Mouse (Mus musculus) midbrain, embryonic 16.5 days (tissue): ENCODE measurements at regions not wholly inside any gene's neighbourhood (a gene's known extent, or its start where the extent isn't known, plus 50 kb on each side); places are given as distances from the start of the nearest gene placed in this dataset.
"Not testable (repeated sequence)": the region's sequence is repeated elsewhere in the genome, so short reads cannot be mapped to it uniquely, and the experiment has no call there.

Source experiments
- ATAC-seq: fragments of 200-750 bp; cut with Nextera tagmentation; 2 replicates; pipeline ENCODE4 v1.8.0; 2017; ENCODE audit warnings: moderate TSS enrichment
- H3K27ac ChIP-seq: fragments of 300-500 bp; sonication (generic); 2 replicates; pipeline ENCODE4 v1.5.1; 2014; ENCODE audit warnings: mild to moderate bottlenecking, low read length, mixed read lengths
- H3K27me3 ChIP-seq: fragments of 300-500 bp; sonication (generic); 2 replicates; pipeline ENCODE4 v1.6.1; 2014; ENCODE audit warnings: low read depth, low read length, mixed read lengths; ENCODE audit not compliant: control insufficient read depth, insufficient read depth
- H3K36me3 ChIP-seq: fragments of 300-500 bp; sonication (generic); 2 replicates; pipeline ENCODE4 v1.6.1; 2014; ENCODE audit warnings: mild to moderate bottlenecking, low read length, moderate library complexity, mixed read lengths; ENCODE audit not compliant: control insufficient read depth, insufficient read depth
- H3K4me1 ChIP-seq: fragments of 300-500 bp; sonication (generic); 2 replicates; pipeline ENCODE4 v1.6.1; 2014; ENCODE audit warnings: mild to moderate bottlenecking, low read length, mixed read lengths; ENCODE audit not compliant: control insufficient read depth, insufficient read depth
- H3K4me2 ChIP-seq: fragments of 300-500 bp; sonication (generic); 2 replicates; pipeline ENCODE4 v1.6.1; 2014; ENCODE audit warnings: mild to moderate bottlenecking, low read length, mixed read lengths
- H3K4me3 ChIP-seq: fragments of 300-500 bp; sonication (generic); 2 replicates; pipeline ENCODE4 v1.5.1; 2014; ENCODE audit warnings: low read depth, mild to moderate bottlenecking, low read length, moderate library complexity, mixed read lengths
- H3K9ac ChIP-seq: fragments of 300-500 bp; sonication (generic); 2 replicates; pipeline ENCODE4 v1.6.1; 2014; ENCODE audit warnings: low read depth, low read length, mixed read lengths
- H3K9me3 ChIP-seq: fragments of 300-500 bp; sonication (generic); replicated peaks from 2 replicates; pipeline ENCODE4 v1.6.1; 2014; ENCODE audit warnings: mild to moderate bottlenecking, low read length, mixed read lengths; ENCODE audit not compliant: control insufficient read depth, poor library complexity, severe bottlenecking
- WGBS: fragments of 180-500 bp; shearing (Covaris S2); extraction: QIAGEN DNeasy Blood & Tissue Kit; methylation state at CpG from one replicate; pipeline ENCODE4 v1.1.7; 2014; 5-methylcytosine and 5-hydroxymethylcytosine counted together

- ATAC-seq, result peak; percentile 68; the same call in 1 of the 2 replicates
- Histone ChIP-seq H3K9ac (no peak overlapping the region), H3K36me3 (no peaks in the 10 kb centered on the region), H3K27ac (no peak overlapping the region; the same call in 1 of the 2 replicates), H3K27me3 (no peaks in the 10 kb centered on the region), H3K4me2 (no peak overlapping the region), H3K9me3 (no peaks in the 10 kb centered on the region), H3K4me3 (no peak overlapping the region), H3K4me1 (no peaks in the 10 kb centered on the region)
- 36% methylated on average over 8 of the region's 8 CpGs for WGBS
Measured at GRCm38 (mm10) chr10:111354607-111355006, 56.1 kb downstream of the Bbs10 start.

- not testable (repeated sequence) for H3K27ac ChIP-seq, H3K9me3 ChIP-seq, H3K9ac ChIP-seq, H3K4me1 ChIP-seq, H3K4me3 ChIP-seq, H3K36me3 ChIP-seq, ATAC-seq, H3K4me2 ChIP-seq, H3K27me3 ChIP-seq
- 60% methylated on average over 1 of the region's 1 CpGs for WGBS
Measured at GRCm38 (mm10) chr10:111358340-111358739, 59.9 kb downstream of the Bbs10 start.

- Histone ChIP-seq H3K9ac (no peak overlapping the region), H3K4me2 (no peak overlapping the region), H3K4me3 (no peak overlapping the region), H3K9me3 (no peaks in the 10 kb centered on the region), H3K36me3 (no peaks in the 10 kb centered on the region), H3K27ac (no peak overlapping the region), H3K4me1 (peaks cover 10% of the 10 kb centered on the region), H3K27me3 (no peaks in the 10 kb centered on the region)
- 90% methylated on average over 18 of the region's 18 CpGs for WGBS
- ATAC-seq, result no peak
Measured at GRCm38 (mm10) chr10:111361749-111362435, 63.4 kb downstream of the Bbs10 start.

GRCm38 (mm10) chr10:111363729-111364617 is 65.5 kb downstream of the Bbs10 start:
- Histone ChIP-seq H3K27me3 (no peaks in the 10 kb centered on the region), H3K4me1 (peaks cover 10% of the 10 kb centered on the region), H3K4me3 (0 out of 2 replicates have a peak overlapping the region, but pooled peaks have one; percentile 10), H3K36me3 (no peaks in the 10 kb centered on the region), H3K27ac (peak overlapping the region; percentile 8), H3K9ac (0 out of 2 replicates have a peak overlapping the region, but pooled peaks have one; percentile 15), H3K9me3 (no peaks in the 10 kb centered on the region), H3K4me2 (peak overlapping the region; percentile 36)
- 9% methylated on average over 14 of the region's 14 CpGs for WGBS
- ATAC-seq, result peak; percentile 82

DNA sequence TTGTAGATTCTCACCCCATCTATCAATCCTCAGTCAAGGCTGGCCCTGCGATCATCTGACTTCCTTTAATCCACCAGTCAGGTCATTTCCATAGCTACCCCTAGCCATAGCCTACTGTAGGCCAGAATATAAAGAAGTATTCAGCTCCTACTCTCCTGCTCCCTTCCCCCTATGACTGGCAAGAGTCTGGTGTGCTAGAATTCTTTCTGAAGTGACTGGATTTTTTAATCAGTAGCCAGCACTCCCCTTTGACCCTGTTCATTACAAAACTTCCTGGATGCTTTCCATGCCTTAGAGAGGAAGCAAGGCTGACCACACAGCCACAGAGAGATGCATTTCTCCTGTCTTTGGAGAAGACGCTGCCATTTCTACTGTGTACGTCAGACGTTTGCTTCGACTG is 66.5 kb downstream of the Bbs10 start:
- Histone ChIP-seq H3K4me2 (no peak overlapping the region), H3K36me3 (no peaks in the 10 kb centered on the region), H3K4me1 (peaks cover 10% of the 10 kb centered on the region), H3K27me3 (no peaks in the 10 kb centered on the region), H3K4me3 (no peak overlapping the region), H3K9me3 (no peaks in the 10 kb centered on the region), H3K9ac (no peak overlapping the region), H3K27ac (no peak overlapping the region)
- WGBS, result 56% methylated on average over 5 of the region's 5 CpGs
- peak; percentile 52; the same call in 1 of the 2 replicates for ATAC-seq

DNA sequence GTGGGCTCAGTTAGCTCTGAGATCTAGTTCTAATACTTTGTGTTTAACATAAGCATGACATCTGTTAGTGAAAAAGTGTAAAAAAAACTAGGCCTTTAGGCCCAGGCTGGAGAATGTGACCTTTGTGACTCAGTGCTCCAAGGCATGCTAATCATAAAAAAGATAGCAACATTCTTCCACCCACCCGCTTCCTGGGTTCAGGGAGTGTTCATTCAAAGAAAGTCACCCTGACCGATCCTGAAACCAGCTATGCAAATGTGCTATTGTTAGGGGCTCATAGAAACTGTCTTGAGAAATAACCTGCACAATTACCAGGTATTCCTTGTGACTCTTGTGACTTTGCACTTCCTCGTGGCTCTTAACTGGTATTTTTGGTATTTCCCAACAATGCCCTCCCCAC is 70.6 kb downstream of the Bbs10 start:
- 82% methylated on average over 3 of the region's 3 CpGs for WGBS
- ATAC-seq, result not testable (repeated sequence)

DNA sequence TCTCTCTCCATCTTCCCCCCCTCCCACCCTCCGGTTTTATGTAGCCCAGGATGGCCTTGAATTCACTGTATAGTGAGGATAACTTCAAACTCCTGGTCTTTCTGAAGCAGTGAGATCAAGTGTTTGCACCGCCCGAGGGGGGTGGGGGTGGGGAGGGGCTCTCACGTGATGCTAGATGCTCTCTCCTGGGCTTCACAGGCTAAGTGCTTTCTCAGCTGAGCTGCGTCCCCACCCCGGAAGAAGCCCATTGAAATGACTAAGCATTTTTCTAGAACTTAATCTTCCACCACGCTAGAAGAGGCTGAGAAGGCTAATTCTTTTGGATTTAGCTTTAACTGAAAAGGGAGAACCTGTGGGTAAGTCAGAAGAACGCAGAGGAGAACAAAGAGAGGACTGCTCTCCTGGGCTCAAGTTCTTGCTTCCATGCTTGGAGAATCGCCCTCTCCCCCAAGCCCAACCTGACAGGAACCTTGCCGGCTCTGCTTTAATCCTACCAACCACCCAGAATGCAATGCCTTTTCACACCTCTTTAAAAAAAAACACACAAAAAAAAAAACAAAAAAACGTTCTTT is 79.7 kb downstream of the Bbs10 start:
- Histone ChIP-seq H3K4me1 (peaks cover 4% of the 10 kb centered on the region), H3K27me3 (no peaks in the 10 kb centered on the region), H3K27ac (no peak overlapping the region), H3K4me2 (no peak overlapping the region), H3K4me3 (no peak overlapping the region), H3K36me3 (no peaks in the 10 kb centered on the region), H3K9me3 (no peaks in the 10 kb centered on the region), H3K9ac (no peak overlapping the region)
- no peak for ATAC-seq
- WGBS, result 35% methylated on average over 11 of the region's 11 CpGs

More for the DNA sequence above, 70.6 kb downstream of the Bbs10 start:
- not testable (repeated sequence) for H3K27me3 ChIP-seq, H3K36me3 ChIP-seq, H3K4me3 ChIP-seq, H3K9me3 ChIP-seq, H3K4me2 ChIP-seq, H3K9ac ChIP-seq, H3K4me1 ChIP-seq, H3K27ac ChIP-seq

DNA sequence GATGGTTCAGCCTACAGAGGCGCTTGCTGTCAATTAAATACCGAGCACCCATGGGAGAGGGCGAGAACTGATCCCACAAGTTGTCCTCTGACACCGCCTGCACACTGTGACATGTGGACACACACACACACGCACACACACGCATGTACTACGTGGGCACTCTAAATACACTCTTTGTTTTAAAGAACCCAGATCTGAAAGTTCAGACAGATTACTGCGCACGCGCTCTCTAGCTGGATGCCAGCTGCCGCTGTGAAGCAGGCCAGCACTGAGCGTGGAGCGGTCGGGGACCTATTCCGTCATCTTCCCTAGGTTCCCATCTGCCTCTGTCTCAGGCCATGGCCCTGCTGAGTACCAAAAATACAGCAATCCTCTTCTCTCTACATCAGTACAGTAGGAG is 83.2 kb downstream of the Bbs10 start:
- no peaks in the 10 kb centered on the region for H3K27me3 ChIP-seq
- no peaks in the 10 kb centered on the region for H3K36me3 ChIP-seq
- peak; percentile 43; the same call in 1 of the 2 replicates for ATAC-seq
- peak overlapping the region; percentile 25; the same call in 1 of the 2 replicates for H3K9ac ChIP-seq
- peak overlapping the region; percentile 35 for H3K4me2 ChIP-seq
- H3K27ac ChIP-seq, result no peak overlapping the region
- H3K4me1 ChIP-seq, result peaks cover 4% of the 10 kb centered on the region
- 55% methylated on average over 15 of the region's 15 CpGs for WGBS
- no peak overlapping the region for H3K4me3 ChIP-seq
- no peaks in the 10 kb centered on the region for H3K9me3 ChIP-seq
